Mouse (Mus musculus) lung, postnatal 0 days (tissue): Measurements from ENCODE around the gene 4933425L06Rik. TPM values are rescaled to one million over a fixed set of nuclear protein-coding genes. Genes with fewer than 3 reads are reported as not detected.

ENCODE experiments used
- ATAC-seq: fragments of 200-750 bp; cut with Nextera tagmentation; 2 replicates; pipeline ENCODE4 v1.8.0; 2017; ENCODE audit warnings: moderate library complexity
- DNase-seq: peaks from one replicate; pipeline ENCODE4 v3.0.0-alpha.2; 2016; ENCODE audit warnings: low spot score
- H3K27ac ChIP-seq: fragments of 300-500 bp; sonication (generic); 2 replicates; pipeline ENCODE4 v1.5.1; 2014; ENCODE audit warnings: antibody characterized with exemption, mild to moderate bottlenecking, low read length, mixed read lengths
- H3K27me3 ChIP-seq: fragments of 300-500 bp; sonication (generic); replicated peaks from 2 replicates; pipeline ENCODE4 v1.6.1; 2014; ENCODE audit warnings: low read length, mixed read lengths; ENCODE audit not compliant: insufficient read depth
- H3K36me3 ChIP-seq: fragments of 300-500 bp; sonication (generic); 2 replicates; pipeline ENCODE4 v1.6.1; 2014; ENCODE audit warnings: low read length, mixed read lengths; ENCODE audit not compliant: insufficient read depth
- H3K4me1 ChIP-seq: fragments of 300-500 bp; sonication (generic); 2 replicates; pipeline ENCODE4 v1.6.1; 2014; ENCODE audit warnings: antibody characterized with exemption, low read depth, low read length, mixed read lengths; ENCODE audit not compliant: insufficient read depth
- H3K4me2 ChIP-seq: fragments of 300-500 bp; sonication (generic); replicated peaks from 2 replicates; pipeline ENCODE4 v1.6.1; 2014; ENCODE audit warnings: low read depth, mild to moderate bottlenecking, low read length, moderate library complexity, mixed read lengths
- H3K4me3 ChIP-seq: fragments of 300-500 bp; sonication (generic); 2 replicates; pipeline ENCODE4 v1.5.1; 2014; ENCODE audit warnings: low read depth, low read length
- H3K9ac ChIP-seq: fragments of 300-500 bp; sonication (generic); replicated peaks from 2 replicates; pipeline ENCODE4 v1.6.1; 2014; ENCODE audit warnings: low read depth, mild to moderate bottlenecking
- H3K9me3 ChIP-seq: fragments of 300-500 bp; sonication (generic); 2 replicates; pipeline ENCODE4 v1.6.1; 2016; ENCODE audit warnings: low read length, mixed read lengths
- CTCF ChIP-seq: IDR thresholded peaks from 2 replicates; pipeline ENCODE4 v1.5.1; 2016; ENCODE audit warnings: antibody characterized with exemption, mild to moderate bottlenecking
- EP300 ChIP-seq: IDR thresholded peaks from 2 replicates; pipeline ENCODE4 v1.6.1; 2016; ENCODE audit warnings: antibody characterized with exemption, mild to moderate bottlenecking, control low read depth
- WGBS: fragments of 180-500 bp; shearing (Covaris S2); extraction: QIAGEN DNeasy Blood & Tissue Kit; methylation state at CpG from one replicate; pipeline ENCODE4 v1.1.7; 2014; 5-methylcytosine and 5-hydroxymethylcytosine counted together
- polyA plus RNA-seq: library from polyadenylated mRNA; unstranded; fragments of >200 nt; fragmentation: Nextera tagmentation; extraction: Ambion mirVana; gene quantifications from 2 replicates; pipeline ENCODE4 v1.2.1, GENCODE M21; 2015

4933425L06Rik gene
- polyA plus RNA-seq, 1 experiment from 2014 or later = not detected

DNA sequence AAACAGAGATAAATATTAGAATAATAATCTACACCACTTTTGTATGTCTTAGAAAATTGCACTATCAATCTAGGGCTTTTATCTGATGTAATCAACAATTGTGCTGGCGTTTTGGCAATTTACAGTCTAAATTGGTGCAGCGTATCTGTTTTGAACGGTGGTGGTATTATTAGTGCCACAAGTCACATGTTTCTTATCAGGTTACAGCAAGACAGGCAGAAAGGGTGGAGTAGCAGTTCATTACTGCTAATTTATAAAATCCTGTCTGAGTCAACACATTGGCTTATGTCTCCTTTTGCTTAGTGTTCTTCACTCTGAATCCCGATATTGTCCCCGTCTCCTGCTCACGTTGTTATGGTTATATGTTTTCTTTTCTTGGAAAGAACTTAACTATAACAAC is 48.2 kb downstream of the 4933425L06Rik start:
- DNase-seq (no peak), ATAC-seq (no peak)
- WGBS = 84% methylated on average over 6 of the region's 6 CpGs
- H3K4me1 ChIP-seq = no peaks in the 10 kb centered on the region
- H3K36me3 ChIP-seq = no peaks in the 10 kb centered on the region
- no peak overlapping the region for H3K4me3 ChIP-seq
- H3K9me3 ChIP-seq = no peaks in the 10 kb centered on the region
- H3K9ac ChIP-seq = no peak overlapping the region
- no peak overlapping the region for H3K27ac ChIP-seq
- H3K4me2 ChIP-seq = no peak overlapping the region
- no peak for TF ChIP-seq EP300
- TF ChIP-seq CTCF = no peak
- no peaks in the 10 kb centered on the region for H3K27me3 ChIP-seq

GRCm38 (mm10) chr13:105132370-105132769 is 50.4 kb downstream of the 4933425L06Rik start:
- DNase-seq (no peak), ATAC-seq (no peak)
- Histone ChIP-seq H3K36me3 (no peaks in the 10 kb centered on the region), H3K27me3 (no peaks in the 10 kb centered on the region), H3K4me2 (no peak overlapping the region), H3K4me1 (no peaks in the 10 kb centered on the region), H3K9me3 (no peaks in the 10 kb centered on the region), H3K27ac (no peak overlapping the region), H3K4me3 (no peak overlapping the region), H3K9ac (no peak overlapping the region)
- WGBS = 80% methylated on average over 6 of the region's 6 CpGs
- TF ChIP-seq EP300 = no peak
- TF ChIP-seq CTCF = no peak

DNA sequence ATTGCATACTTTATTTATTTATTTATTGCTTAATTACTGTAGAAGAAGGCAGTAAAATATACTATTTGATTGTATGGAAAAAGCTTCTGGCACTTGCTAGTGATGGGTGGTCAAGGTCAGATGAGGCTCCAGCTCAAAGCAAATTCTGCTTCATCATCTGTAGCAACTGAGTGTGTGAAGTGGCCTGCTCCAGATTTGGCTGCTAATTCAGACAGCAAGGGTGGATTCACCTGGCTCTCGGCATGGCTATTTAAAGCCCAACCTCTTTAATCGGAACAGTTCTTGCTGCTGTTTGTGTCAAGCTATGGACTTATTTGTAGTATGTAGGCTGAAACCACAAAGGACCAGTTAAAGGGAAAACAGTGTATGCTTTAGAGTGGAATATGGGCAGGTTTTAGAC is 50.9 kb downstream of the 4933425L06Rik start:
- no peak overlapping the region for H3K4me2 ChIP-seq
- no peaks in the 10 kb centered on the region for H3K9me3 ChIP-seq
- H3K36me3 ChIP-seq = no peaks in the 10 kb centered on the region
- H3K4me3 ChIP-seq = no peak overlapping the region
- no peak overlapping the region for H3K9ac ChIP-seq
- WGBS = 79% methylated on average over 2 of the region's 2 CpGs
- DNase-seq = no peak
- no peaks in the 10 kb centered on the region for H3K27me3 ChIP-seq
- H3K4me1 ChIP-seq = no peaks in the 10 kb centered on the region
- ATAC-seq = no peak
- no peak overlapping the region for H3K27ac ChIP-seq
- TF ChIP-seq EP300 (no peak), CTCF (no peak)

DNA sequence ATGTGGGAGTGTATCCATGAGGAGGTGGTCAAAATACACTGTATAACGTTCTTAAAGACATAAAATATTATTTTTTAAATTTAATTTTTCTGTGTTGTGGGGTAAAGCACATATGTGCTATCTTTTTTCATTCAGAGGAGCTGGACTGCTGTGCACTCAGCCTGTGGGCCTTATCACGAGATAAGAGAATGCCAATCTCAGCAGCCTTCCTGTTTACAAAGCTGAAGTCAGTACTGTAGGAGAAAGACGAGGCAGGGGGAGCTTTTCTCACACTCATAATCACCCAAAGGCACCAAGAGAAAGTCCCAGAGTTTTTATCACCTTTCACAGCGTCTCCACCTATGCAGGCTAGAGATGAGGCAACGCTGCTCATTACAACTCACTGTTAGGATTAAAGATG is 52.5 kb downstream of the 4933425L06Rik start:
- Histone ChIP-seq H3K4me2 (no peak overlapping the region), H3K4me1 (no peaks in the 10 kb centered on the region), H3K9ac (no peak overlapping the region), H3K4me3 (no peak overlapping the region), H3K27ac (no peak overlapping the region), H3K36me3 (no peaks in the 10 kb centered on the region), H3K9me3 (no peaks in the 10 kb centered on the region), H3K27me3 (no peaks in the 10 kb centered on the region)
- no peak for TF ChIP-seq EP300
- no peak for TF ChIP-seq CTCF
- DNase-seq = no peak
- 35% methylated on average over 5 of the region's 5 CpGs for WGBS
- no peak for ATAC-seq

DNA sequence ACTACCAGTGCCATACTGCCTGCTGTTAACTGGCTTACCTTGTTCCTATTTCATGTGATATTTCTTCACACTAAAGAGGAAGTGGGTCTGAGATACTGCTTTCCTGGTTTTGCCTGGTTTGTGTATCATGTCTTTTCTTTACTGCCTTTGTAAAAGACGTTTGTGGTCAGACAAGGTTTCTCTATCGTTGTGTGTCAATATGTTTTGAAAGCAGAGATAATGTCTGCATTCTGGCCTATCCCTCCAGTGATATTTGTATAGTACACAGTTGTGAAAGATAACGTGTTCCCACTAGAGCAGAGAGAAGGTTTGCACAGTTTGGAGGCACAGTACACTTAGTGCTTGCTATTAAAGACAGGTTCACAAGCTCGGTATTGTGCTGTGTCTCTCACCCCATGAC is 58.0 kb downstream of the 4933425L06Rik start:
- ATAC-seq (no peak), DNase-seq (no peak)
- Histone ChIP-seq H3K4me2 (no peak overlapping the region), H3K27me3 (no peaks in the 10 kb centered on the region), H3K9ac (no peak overlapping the region), H3K9me3 (no peaks in the 10 kb centered on the region), H3K4me3 (no peak overlapping the region), H3K27ac (no peak overlapping the region), H3K4me1 (no peaks in the 10 kb centered on the region), H3K36me3 (no peaks in the 10 kb centered on the region)
- TF ChIP-seq CTCF = no peak
- no peak for TF ChIP-seq EP300
- 41% methylated on average over 4 of the region's 4 CpGs for WGBS

- Histone ChIP-seq H3K4me2 (no peak overlapping the region), H3K27me3 (no peaks in the 10 kb centered on the region), H3K27ac (no peak overlapping the region), H3K36me3 (no peaks in the 10 kb centered on the region), H3K4me3 (no peak overlapping the region), H3K9ac (no peak overlapping the region), H3K9me3 (no peaks in the 10 kb centered on the region), H3K4me1 (no peaks in the 10 kb centered on the region)
- WGBS = 44% methylated on average over 1 of the region's 1 CpGs
- ATAC-seq (no peak), DNase-seq (no peak)
- TF ChIP-seq EP300 (no peak), CTCF (no peak)
These were observed 64.9 kb downstream of the 4933425L06Rik start for GRCm38 (mm10) chr13:105146827-105147226.

DNA sequence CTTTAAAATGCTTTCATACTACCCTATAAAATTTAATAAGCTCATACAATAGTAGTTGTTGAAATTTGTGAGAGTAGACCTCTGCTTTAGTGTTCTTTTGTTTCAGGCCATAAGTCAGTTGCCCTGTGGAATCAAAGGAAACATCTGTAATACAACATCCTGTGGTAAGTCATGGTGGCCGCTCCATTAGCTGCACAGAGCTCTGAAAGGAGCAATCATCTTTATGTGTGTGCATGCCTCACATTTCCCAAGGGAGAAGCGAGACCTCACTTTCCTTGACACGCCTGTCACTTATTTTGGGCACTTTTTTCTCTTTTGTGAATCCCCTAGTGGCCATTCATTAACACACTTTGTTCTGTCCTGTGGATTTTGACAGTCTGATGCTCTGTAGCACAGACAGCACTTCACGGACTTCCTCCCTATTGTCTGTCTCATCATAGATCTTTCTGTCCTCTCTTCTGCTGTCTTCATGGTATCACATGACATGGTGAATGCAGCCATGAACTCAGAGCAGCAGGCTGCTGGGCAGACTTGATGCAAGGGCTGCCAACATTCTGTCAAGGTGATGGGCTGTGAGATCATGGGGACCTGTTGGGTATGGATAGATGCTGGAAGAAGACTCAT is 66.0 kb downstream of the 4933425L06Rik start:
- H3K27ac ChIP-seq = no peak overlapping the region
- H3K4me2 ChIP-seq = no peak overlapping the region
- H3K9me3 ChIP-seq = no peaks in the 10 kb centered on the region
- ATAC-seq (no peak), DNase-seq (no peak)
- no peaks in the 10 kb centered on the region for H3K27me3 ChIP-seq
- H3K36me3 ChIP-seq = no peaks in the 10 kb centered on the region
- H3K4me3 ChIP-seq = no peak overlapping the region
- no peaks in the 10 kb centered on the region for H3K4me1 ChIP-seq
- WGBS = 47% methylated on average over 4 of the region's 4 CpGs
- TF ChIP-seq CTCF (0 out of 2 replicates have a peak, but pooled peaks have one; percentile 14), EP300 (no peak)
- no peak overlapping the region for H3K9ac ChIP-seq
